Mouse (Mus musculus) G1E (cell line): Measurements from ENCODE around the gene Slc25a26.

ENCODE experiments used
- CTCF ChIP-seq: IDR thresholded peaks from 2 replicates; pipeline ENCODE4 v1.5.1; 2012; ENCODE audit warnings: low read depth, low read length, inconsistent platforms, mixed read lengths
- GATA1 ChIP-seq: IDR thresholded peaks from 2 replicates; pipeline ENCODE4 v1.6.1; 2012; ENCODE audit warnings: borderline replicate concordance, low read length, inconsistent platforms, mixed read lengths
- GATA2 ChIP-seq: IDR thresholded peaks from 2 replicates; pipeline ENCODE4 v1.6.1; 2012; ENCODE audit warnings: low read depth, low read length, inconsistent platforms, borderline replicate concordance
- POLR2AphosphoS5 ChIP-seq: IDR thresholded peaks from 2 replicates; pipeline ENCODE4 v1.6.1; 2012; ENCODE audit warnings: low read depth, low read length, inconsistent platforms; ENCODE audit not compliant: insufficient replicate concordance
- TAL1 ChIP-seq: conservative IDR thresholded peaks from 2 replicates; pipeline ENCODE4 v1.6.1; 2012; ENCODE audit warnings: low read depth, low read length, inconsistent platforms, mixed read lengths

GRCm38 (mm10) chr6:94625896-94626295, 125.8 kb downstream of the Slc25a26 start:
- TF ChIP-seq CTCF = no peak
- no peak for TF ChIP-seq TAL1
- TF ChIP-seq GATA1 = no peak
- no peak for TF ChIP-seq POLR2AphosphoS5
- no peak for TF ChIP-seq GATA2
